Mouse (Mus musculus): ENCODE data around the gene Ap4b1.

DNA sequence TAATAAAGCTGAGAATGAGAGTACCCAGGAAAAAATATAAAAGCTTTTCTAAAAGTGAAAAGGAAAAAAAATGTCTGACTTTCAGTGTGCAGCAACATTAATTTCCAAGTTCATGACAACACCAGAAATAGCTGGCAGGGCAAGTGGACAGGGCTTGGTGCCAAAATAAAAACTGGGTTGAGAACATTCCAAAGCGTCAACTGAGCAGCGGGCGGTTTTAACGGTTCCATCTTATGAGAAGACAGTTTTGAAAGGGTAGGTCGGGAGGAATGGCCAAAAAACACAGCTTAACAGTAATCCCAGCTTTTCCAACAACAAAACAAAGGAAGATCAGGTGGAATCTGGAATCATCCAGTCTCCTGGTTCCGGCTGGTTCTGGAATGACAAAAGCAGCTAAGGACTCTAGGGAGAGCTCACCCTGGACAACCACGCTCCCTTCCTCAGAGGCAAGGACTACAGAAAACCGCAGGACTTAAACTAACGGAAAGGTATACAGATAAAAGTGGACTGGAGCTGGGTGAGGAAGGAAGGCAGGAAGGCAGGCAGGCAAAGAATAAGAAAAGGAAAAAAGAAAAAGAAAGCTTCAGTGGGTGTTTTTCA, 37.7 kb upstream of the Ap4b1 start:
- TF ChIP-seq HCFC1 (IDR thresholded peaks at IDR 0.05; ENCODE audit: borderline replicate concordance, insufficient read depth, low read length) (no peak), CHD2 (IDR thresholded peaks at IDR 0.05; ENCODE audit: low read depth, low read length) (no peak), ZNF384 (IDR thresholded peaks at IDR 0.05; ENCODE audit: low read depth, low read length) (no peak), ZC3H11A (IDR thresholded peaks at IDR 0.05; ENCODE audit: borderline replicate concordance, low read depth, low read length) (no peak; the same call in 1 of the 2 replicates), MAFK (IDR thresholded peaks at IDR 0.05; ENCODE audit: insufficient read depth, low read depth, low read length) (no peak)

All from ES-E14 (cell line).